Mouse (Mus musculus) CD4-positive, CD25-positive, alpha-beta regulatory T cell, adult 4 months (primary cell): ENCODE data around the gene Hoxd12. TPM values are rescaled to one million over a fixed set of nuclear protein-coding genes. Genes with fewer than 3 reads are reported as not detected.

Source experiments
- ATAC-seq: one replicate; pipeline ENCODE4 v1.8.0; 2017
- polyA plus RNA-seq, 2 experiments: library from polyadenylated mRNA; unstranded; fragments of 100-300 nt; shearing (Covaris generic); gene quantifications; one replicate each; pipeline ENCODE4 v1.2.1; 2017

The Hoxd12 gene
- polyA plus RNA-seq = not detected

DNA sequence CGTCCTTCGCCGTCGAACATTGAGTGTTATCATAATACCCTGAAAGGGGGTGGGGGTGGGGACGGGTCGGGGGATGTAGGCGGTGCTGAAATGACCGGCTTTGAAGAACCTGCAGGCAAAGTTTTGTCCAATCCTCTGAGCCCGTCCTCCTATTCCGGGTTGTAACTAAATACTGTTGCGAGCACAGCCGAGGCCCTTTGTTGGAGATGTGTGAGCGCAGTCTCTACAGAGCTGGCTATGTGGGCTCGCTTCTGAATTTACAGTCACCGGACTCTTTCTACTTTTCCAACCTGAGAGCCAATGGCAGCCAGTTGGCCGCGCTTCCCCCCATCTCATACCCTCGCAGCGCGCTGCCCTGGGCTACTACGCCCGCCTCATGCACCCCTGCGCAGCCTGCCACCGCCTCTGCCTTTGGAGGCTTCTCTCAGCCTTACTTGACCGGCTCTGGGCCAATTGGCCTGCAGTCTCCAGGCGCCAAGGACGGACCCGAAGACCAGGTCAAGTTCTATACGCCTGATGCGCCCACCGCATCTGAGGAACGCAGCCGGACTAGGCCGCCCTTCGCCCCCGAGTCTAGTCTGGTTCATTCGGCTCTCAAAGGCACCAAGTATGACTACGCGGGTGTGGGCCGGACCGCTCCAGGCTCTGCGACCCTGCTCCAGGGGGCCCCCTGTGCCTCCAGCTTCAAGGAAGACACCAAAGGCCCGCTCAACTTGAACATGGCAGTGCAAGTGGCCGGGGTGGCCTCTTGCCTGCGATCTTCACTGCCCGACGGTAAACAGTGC, at the start of gene Hoxd12:
Hoxd12 (plus strand) TSS at position 133 of the 785 bp plus-strand sequence.
- ATAC-seq = no peak

DNA sequence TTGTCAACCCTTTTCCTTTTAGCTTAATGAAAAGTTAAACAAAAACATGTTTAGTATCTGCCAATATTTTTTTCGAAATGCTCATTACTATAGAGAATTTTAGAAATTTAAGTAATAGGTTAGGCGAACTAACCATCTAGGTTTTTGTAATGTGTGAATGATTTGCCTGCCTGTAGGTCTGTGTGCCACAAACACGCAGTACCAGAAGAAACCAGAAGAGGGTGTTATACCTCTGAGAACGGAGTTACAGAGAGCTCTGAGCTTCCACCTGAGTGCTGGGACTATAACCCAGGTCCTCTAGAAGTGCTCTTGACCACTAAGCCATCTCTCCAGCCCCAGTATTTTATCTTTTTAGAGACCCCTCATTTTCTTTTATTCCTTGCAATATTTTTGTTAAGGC, 39.4 kb upstream of the Hoxd12 start:
- ATAC-seq = no peak

DNA sequence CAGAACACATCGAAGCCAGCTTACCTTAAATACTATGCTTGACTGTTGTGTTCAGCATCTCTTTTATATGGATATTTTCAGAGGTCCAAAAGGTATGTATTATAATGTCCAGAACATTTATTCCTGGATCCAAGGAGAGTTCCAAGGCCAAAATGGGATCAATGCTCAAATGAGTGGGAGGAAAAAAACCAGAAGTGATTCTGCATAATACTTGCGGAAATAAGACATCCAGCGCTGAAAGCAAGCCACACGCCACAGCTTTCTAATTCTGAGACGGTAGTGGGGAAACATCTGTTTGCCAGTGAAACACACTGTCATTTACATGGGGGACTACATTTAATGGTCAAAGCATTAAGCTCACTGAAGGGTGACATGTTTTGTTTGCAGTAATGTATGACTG, 32.4 kb upstream of the Hoxd12 start:
- ATAC-seq = no peak

DNA sequence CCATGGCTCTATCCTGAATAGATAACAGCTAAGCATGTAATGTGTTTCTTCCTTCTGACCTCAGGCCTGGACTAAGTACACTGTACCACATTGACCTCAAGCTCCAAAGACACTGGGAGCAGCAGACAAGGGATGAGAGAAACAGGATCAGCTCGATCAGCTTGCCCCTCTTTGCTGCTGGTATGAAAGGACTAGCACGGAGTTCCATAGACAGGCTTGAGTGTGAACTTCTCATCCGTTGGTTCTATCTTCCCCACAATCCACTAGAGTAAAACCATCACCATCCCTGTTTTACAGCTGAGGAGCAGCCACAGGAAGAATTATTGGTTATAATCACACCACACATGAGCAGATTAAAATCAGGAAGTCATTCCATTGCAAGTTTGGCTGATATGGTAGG, 29.2 kb upstream of the Hoxd12 start:
- ATAC-seq = no peak

DNA sequence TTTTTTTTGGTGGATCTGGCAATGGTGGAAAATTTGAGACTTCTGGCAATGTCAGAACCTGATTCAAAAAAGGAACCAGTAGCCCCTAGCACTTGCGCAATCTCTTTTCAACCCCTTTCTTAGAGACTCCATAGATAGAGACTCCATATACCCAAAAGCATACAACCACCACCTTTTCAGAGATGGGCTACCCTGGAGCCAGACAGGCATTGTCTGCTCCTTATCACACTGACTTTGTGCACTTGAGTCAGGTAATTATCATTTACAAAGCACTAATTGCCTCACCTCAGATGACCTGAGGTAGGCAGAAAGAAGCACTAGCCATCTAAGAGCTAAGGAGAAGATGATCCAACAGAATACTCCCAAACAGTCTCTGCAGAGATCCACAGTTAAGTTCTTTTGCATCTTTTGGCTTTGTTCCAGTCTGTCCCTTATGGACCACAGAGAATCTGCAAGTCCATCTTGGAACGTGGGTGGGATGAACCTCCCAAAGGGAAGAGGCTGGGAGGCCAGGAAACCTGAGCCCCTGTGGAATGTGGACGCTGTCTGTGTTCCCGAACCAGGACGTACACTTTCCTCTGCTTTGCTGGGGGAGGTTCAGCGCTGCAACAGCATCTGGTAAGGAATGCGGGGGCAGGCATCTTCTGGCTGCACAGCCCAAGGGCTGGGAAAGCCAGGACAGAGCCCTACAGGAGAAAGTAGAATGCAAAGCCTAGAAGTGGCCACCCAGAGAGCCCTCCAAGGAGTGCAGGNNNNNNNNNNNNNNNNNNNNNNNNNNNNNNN, 27.5 kb upstream of the Hoxd12 start:
- ATAC-seq = no peak

DNA sequence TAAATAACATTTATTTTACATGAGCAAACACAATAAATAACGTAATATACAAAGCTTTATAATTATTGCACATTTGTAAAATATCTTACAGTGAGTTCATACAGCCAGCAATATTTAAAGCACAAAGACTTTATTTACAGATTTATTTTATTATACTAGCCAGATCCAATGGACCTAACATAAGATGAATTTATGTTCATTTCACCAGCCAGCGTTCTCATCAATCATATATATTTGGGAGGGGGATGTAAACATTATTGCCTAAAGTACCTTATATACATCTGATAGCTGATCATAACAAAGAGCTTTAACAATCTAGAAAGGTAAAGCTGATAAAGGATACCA, 21.8 kb upstream of the Hoxd12 start:
- no peak for ATAC-seq

DNA sequence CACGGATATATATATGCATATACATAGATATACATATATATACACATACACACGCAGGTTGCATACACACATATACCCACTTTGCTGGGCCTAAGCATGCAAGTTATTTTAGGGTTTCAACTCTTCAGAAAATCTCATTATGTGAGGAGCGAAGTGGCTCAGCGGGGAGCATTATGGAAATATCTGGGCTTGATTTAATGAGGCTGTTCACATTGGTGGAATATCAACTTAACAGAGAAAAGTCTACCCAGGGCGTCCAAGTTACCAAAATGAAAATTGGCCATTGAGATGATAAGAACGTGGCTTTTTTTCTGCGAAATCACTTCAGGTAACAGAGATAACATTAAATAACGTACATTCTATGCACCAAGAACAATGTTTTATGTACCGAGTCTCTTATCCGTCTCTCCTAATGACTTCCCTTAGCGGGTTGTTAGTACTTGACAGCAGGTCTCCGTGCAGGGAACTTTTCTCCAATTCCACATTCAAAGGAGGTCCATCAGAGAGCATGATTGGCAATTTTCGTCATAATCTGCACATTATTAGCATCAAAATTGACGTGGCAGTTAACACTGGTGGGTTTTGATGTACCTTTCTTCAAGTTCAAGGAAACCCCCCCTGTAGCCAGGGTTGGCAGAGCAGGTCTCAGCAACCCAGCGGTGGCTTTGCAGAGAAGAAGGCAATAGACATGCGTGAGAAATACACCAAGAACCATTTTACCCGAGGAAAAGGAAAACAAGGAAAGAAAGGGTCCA, 20.9 kb upstream of the Hoxd12 start:
- ATAC-seq = no peak

DNA sequence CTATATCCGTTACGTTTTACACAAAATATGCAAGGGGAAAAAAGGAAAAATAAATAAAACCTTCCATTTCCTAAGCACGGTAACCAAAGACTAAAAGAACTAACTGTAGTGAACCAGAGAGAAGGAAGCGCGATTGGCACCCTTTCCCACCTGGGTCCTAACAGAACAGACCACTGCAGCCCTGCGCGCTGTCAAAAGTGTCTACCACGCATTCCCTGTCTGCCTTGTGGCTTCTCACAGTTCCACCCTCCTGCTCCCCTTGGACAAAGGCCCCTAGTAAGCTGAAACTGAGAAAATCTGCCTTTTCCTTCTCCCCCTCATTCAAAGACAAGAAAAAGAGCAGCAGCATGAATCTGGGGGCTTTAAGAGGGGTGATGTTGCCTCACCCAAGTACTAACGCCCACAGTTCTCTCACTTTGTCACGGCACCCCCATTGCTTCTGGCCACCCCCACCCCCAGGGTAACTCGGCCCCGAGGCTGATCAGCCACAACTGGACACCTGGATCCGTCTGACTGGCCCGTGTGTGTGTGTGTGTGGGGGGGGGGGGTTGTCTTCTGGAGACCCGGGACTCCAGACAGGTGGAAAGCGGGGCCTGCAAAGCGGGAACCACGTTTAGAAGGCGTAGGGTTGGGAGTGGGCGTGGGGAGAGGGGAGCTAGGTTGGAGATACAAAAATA, 19.9 kb upstream of the Hoxd12 start:
- ATAC-seq = no peak

DNA sequence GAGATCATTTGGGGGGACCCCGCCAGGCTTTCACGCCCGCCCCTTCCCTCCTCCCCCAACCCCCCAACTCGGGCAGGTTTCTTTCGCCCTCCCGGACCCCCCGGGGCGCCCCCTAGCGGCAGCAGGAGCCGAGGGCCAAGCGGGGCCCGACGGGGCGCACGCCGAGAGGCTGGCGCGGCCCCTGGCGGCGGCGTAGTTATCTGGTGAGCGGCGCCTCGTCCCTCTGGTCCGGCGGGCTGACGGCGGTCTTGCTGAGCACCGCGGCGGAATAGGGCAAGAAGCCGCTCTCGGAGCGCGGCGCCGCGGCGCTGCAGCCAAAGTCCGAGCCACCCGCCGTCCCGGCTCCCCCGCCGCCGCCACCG, 19.4 kb upstream of the Hoxd12 start:
- ATAC-seq = no peak

DNA sequence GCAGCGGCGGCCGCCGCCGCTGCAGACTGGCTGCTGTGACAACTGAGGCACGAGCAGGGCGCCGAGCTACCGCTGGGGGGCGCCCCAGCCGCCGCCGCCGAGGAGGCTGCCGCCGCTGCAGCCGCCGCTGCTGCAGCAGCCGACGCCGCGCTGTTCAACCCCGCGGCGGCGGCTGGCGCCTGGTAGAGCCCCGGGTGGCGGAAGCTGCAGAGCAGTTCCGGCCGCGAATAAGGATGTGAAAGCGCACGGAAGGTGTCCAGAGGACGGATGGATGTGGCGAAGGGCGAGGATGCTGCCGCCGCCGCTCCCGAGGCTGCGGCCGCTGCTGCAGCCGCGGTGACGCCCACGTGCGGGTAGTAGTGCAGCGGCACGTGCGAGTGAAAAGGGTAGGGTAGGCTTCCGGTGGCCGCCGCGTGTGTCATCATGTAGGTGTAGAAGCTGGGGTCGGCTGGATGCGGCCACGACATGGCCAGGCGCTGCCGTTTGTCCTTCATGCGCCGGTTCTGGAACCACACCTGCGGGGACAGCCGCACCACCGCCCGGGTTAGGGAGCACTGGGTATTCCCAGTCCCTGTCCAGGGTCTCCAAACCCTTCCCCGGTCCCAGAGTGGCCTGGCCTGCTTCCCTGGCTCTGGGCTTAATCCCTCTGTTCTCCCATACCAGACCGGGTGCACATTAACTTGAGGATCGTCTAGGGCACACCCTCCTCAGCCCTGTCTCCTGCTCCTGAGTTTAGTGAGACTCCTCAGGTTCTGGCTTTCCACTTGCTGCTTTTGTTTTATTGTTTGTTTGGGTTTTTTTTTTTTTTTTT, 18.8 kb upstream of the Hoxd12 start:
- ATAC-seq = peak; percentile 48

DNA sequence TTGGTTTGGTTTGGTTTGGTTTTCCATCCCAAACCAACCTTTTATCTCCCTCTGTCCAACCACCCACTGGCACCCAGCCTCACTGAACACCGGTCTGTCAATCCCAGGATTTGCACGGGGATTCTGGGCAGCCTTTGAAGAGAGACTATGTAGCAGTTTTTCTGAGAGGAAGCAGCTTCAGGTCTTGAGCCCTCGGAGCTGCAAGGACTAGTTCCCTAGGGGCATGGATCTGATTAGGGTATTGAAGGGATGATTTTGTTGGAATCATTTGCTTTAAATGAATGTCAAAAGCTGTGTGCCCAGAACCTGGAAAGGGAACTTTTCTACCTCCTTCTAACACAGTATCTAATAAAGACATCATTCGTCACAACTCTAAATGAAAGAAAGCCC, 18.2 kb upstream of the Hoxd12 start:
- no peak for ATAC-seq

DNA sequence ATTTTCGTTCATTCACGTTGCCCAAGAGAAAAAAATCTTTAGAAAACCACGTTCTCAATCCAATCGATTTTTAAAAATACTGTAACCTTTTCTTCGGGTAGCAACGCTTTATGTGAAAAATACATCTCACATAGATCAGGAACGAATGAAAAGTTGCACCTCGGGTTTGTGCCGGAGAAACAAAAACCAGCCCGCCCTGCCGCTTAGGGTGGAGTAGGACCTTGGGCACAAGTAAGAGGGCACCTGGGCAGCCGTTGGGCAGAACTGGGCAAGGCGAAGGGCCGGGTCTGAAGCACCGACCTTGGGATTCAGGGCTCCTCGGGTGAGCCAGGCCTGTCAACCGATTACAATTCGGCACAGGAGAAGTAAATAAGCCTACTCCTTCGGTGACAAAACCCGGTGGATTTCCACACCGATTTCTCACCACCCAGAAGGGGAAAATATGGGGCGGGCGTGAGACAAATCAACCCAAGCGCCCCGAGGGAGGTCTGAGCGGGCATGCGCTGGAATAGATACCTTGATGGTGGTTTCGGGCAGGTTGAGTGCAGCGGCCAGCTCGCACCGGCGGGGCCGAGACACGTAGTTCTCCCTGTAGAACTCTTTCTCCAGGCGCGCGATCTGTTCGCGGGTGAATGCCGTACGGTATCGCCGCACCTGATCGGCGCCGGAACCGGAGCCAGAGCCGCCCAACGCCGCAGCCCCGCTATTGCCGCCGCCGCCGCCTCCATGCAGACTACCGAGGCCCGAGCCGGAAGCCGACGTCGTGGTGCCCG, 17.4 kb upstream of the Hoxd12 start:
- peak; percentile 53 for ATAC-seq

DNA sequence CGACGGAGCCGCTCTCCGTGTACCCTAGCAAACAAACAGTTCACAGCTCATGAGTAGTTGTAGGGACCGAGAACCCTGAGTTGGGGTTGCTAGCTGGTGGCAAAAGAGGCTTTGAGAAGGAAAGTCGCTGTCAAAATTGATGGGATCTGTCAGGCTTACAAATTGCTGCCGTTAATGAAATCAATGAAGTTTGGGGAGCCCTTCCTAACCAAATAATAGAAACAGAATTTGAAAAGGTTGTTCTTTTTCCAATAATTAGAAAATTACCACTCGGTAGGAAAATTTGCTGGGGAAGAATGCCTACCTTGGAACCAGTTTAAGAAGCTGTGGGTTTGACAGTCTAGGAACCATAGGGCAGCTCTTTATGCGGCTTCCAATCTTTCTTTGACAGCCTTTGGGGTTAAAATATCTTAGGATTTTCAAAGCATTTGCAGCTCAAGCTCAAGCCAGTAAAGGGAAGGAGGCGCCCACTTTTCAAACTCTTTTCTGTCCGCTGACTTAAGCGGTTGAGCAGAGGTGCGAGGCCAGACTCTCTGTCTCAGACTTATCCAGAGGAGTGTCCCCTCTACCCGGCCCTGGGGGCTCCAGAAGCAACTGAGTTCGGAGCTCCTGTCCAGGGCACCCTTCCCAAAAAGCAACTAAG, 16.7 kb upstream of the Hoxd12 start:
- no peak for ATAC-seq

DNA sequence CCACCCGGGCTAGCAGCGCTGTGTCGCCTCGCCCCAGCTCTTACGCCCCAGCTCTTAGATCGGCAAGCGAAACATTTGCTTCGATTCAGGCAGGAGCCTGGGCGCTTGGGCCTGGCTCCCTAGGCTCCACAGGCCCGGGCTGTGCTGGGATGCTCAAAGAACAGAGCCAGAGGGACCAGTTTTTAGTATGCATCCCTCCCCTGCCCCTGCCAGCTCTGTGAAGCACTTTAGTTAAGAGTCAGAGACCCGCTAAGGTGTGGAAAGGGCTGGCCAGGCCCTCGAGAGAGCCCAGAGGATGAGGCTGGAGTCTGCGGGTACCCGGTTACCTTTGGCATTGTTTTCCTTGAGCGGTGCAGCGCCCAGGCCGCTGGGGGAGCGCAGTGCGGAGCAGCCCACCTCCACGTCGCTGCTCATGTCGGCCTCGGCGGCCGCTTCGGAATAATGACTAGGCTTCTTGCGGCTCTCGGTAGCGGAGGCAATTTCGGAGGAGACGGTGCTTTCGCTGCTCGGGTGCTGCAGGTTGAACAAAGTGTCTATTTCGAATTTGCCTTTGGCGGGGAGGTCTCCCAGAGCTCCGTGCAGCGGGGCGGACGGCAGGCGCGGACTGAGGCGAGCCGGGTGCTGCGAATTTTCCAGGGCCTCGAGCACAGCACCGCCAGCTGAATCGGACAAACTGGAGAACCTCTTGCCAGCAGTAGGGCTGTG, 16.0 kb upstream of the Hoxd12 start:
- ATAC-seq = no peak

DNA sequence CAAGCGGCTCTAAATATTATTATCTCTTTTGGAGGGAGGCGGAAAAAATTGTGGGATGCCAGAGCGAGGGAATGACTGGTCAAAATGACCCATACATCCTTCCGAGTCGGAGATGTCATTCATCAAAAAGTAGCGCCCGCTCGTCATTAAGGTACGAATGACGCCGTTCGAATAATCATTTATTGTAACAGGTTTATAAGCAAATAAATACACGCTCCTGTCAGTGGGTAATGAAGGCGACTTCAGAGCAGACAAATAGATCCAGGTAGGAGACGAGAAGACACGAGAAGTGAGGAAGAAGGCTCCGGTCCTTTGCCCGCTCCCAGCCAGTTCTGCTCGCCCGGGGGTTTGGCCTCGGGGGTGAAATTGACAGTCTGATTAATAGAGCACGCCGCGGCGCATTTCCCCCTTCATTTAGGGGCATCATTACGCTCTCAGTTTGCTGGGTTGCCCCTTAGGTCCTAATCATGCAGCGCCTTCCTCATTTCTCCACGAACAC, 15.3 kb upstream of the Hoxd12 start, which contains the start of gene Evx2:
Evx2 (minus strand) TSS at position 51 of the 499 bp plus-strand sequence.
- ATAC-seq = no peak

DNA sequence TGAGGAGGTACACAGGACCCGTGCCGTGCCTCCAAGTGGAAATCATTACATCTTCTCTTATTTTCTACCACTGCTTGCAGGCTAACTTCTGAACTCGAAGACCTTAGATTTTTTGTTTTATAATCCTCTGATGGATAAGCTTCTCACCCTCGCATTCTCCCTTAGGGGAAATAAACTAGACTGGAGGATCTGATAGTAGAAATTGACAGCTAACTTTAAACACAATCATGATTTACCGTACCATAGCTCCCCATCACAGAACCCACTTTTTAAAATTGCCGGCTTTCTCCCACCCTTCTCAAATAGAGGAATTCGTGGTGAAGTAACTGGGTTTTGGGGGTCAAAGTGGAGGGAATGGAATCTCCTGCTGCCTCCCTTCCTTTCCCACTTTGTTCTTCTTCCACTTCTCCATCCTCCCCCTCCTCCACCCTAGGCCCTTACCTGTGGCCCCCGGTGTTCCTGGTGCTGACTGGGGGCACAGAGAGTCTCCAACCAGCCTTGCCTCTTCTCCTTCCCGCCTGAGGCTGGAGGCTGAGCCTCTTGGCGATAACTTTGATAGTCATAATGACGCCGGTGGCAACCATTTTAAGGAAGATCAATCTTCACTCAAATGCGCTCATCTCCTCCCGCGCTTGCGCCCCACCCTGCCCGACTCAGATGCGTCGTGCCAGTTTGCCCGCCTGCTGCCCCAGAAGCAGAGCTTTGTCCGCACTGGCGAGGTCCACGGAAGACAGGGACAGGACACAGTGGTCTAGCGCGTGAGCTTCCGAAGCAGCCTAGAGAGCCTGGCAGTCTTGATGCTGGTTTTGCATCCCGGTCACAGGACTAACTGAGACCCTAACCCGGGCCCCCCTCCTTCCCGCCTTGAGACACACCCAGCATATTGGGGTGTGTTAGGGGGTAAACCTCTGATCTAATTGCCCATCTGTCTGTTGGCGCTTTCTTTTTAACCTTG, 14.1 kb upstream of the Hoxd12 start:
- ATAC-seq = no peak

DNA sequence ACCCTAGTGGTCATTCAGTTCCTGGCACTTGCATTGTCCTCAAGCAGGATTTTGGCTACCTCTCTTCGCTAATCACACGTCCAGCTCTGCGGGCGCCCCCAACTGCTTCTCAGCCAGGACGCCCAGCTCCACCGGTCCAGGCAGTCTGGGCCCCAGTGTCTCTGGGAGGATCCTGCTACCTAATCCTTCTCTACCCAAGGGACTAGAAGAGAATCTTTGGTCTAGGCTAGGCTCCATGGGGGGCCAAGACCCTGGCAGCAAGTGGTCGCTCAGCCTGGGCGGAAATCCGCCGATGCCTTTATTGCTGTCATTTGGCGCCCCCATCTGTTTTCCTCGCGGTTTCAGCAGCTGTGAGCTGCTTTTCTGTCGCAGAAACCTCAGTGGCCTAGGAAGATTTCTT, 13.1 kb upstream of the Hoxd12 start:
- ATAC-seq = no peak

DNA sequence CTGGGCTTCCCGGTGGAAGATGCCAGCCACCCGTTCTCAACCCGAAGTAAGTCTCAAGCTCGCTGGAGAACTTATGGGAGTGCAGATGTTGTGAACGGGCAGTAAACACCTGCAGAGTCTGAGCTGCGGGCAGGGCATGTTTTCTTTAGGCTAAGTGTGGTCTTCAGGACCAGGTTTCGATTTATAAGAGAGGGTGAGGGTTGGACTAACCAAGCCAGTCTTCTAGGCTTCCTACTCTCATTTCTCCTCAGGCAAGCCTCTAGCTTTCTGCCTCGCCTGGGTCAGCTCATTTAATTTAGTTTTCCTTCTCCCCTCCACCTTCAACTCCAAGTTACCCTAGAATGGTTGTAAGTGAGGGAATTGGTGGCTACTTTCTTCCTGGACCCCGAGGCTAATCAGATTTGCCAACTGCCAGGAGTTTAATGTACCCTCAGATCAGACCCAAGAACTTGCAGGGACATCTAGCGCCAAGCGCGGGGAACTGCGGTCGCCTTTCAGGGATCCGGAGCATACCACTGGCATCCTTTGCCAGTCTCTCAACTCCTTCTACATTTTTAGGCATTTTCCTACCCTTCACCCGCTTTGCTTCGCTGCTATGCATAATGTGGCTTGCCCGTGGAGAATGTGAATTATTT, 11.4 kb upstream of the Hoxd12 start:
- peak; percentile 55 for ATAC-seq
